ENCODE assay signal across 8 mouse cellular contexts in genomic region chr11:120189459-120190312, GRCm38 (mm10). TPM values are rescaled to one million over a fixed set of nuclear protein-coding genes. Genes with fewer than 3 reads are reported as not detected.
DNase-seq lines count a peak whose midpoint lies in the region; ATAC-seq lines count a peak whose summit lies in the region.

No protein-coding gene starts in this region.

- no peaks in the 10 kb centered on the region for H3K9me3 ChIP-seq in embryonic facial prominence, embryonic 13.5 days
- H3K9me3 ChIP-seq in midbrain, embryonic 11.5 days (ENCODE audit: control insufficient read depth, low read length) = no peaks in the 10 kb centered on the region

- no peaks in the 10 kb centered on the region for H3K27me3 ChIP-seq in embryonic facial prominence, embryonic 13.5 days
- no peaks in the 10 kb centered on the region for H3K27me3 ChIP-seq in midbrain, embryonic 11.5 days (ENCODE audit: control insufficient read depth, insufficient read depth, low read length)

- WGBS in embryonic facial prominence, embryonic 13.5 days = under 1% methylated on average over 67 of the region's 68 CpGs
- WGBS in midbrain, embryonic 11.5 days = under 1% methylated on average over 67 of the region's 68 CpGs

- H3K36me3 ChIP-seq in embryonic facial prominence, embryonic 13.5 days = peaks cover 5% of the 10 kb centered on the region; the same call in 1 of the 2 replicates
- no peaks in the 10 kb centered on the region for H3K36me3 ChIP-seq in midbrain, embryonic 11.5 days (ENCODE audit: control insufficient read depth, insufficient read depth, low read length)

- peak overlapping the region; percentile 96 for H3K4me2 ChIP-seq in embryonic facial prominence, embryonic 13.5 days
- peak overlapping the region; percentile 99 for H3K4me2 ChIP-seq in midbrain, embryonic 11.5 days

- peak; percentile 98 to 99 for DNase-seq in adrenal gland, postnatal 4 days (ENCODE audit: low spot score in 2 of 2)
- peak; percentile 100 for DNase-seq in heart, adult 11 months
- DNase-seq in kidney, adult 11 months = peak; percentile 99
- peak; percentile 100 for DNase-seq in left cerebral cortex, postnatal 4 days
- peak; percentile 100 for DNase-seq in midbrain, embryonic 11.5 days (ENCODE audit: low spot score, missing footprints)
- peak; percentile 98 for DNase-seq in right cerebral cortex, postnatal 4 days
- DNase-seq in yolk sac, embryonic 10.5 days (ENCODE audit: low spot score) = peak; percentile 99

- peak overlapping the region; percentile 97 for H3K27ac ChIP-seq in embryonic facial prominence, embryonic 13.5 days
- peak overlapping the region; percentile 98 for H3K27ac ChIP-seq in midbrain, embryonic 11.5 days (ENCODE audit: low read depth, low read length)

- H3K9ac ChIP-seq in embryonic facial prominence, embryonic 13.5 days = peak overlapping the region; percentile 98
- H3K9ac ChIP-seq in midbrain, embryonic 11.5 days (ENCODE audit: low read length) = peak overlapping the region; percentile 98

- intact Hi-C loops in left cerebral cortex, postnatal 4 days (cut with DNase I) = loop anchor here (2.0 to 5.0 kb wide), 2 partner anchors 41 to 118 kb away; no protein-coding TSS in a partner anchor

- H3K4me1 ChIP-seq in embryonic facial prominence, embryonic 13.5 days = peaks cover 48% of the 10 kb centered on the region
- peaks cover 29% of the 10 kb centered on the region for H3K4me1 ChIP-seq in midbrain, embryonic 11.5 days (ENCODE audit: control insufficient read depth, insufficient read depth, low read length)

- peak overlapping the region; percentile 86 for H3K4me3 ChIP-seq in embryonic facial prominence, embryonic 13.5 days
- H3K4me3 ChIP-seq in midbrain, embryonic 11.5 days (ENCODE audit: low read depth, low read length) = peak overlapping the region; percentile 98

- peak; percentile 93 for ATAC-seq in embryonic facial prominence, embryonic 13.5 days (ENCODE audit: insufficient number of reproducible peaks, insufficient read depth, low FRiP score, low TSS enrichment, low read depth)
- peak; percentile 93 for ATAC-seq in midbrain, embryonic 11.5 days (ENCODE audit: low FRiP score)

RNA-seq across cellular contexts. Expression of gene Slc38a10, which starts 38.5 kb away (rescaled TPM):
- 100 to 1,000 TPM; 132 to 147 TPM for total RNA-seq in adrenal gland, postnatal 4 days (2021)
- 92.9 and 94.5 TPM in 2 replicates for polyA plus RNA-seq in embryonic facial prominence, embryonic 13.5 days (2015; fragmentation: Nextera tagmentation; extraction: Ambion mirVana)
- total RNA-seq in left cerebral cortex, postnatal 4 days (2021) = 100 to 1,000 TPM; 113 to 119 TPM
- 46.3 and 53.3 TPM in 2 replicates for polyA plus RNA-seq in midbrain, embryonic 11.5 days (2014; fragmentation: Nextera tagmentation; extraction: Ambion mirVana)

RNA-seq across cellular contexts. Expression of gene Bahcc1, which starts 43.1 kb away (rescaled TPM):
- 10 to 100 TPM; 25.3 to 26.7 TPM for total RNA-seq in adrenal gland, postnatal 4 days (2021)
- 13.1 and 13.9 TPM in 2 replicates for polyA plus RNA-seq in embryonic facial prominence, embryonic 13.5 days (2015; fragmentation: Nextera tagmentation; extraction: Ambion mirVana)
- total RNA-seq in left cerebral cortex, postnatal 4 days (2021) = 10 to 100 TPM; 36.5 to 39.5 TPM
- 17.6 and 20.6 TPM in 2 replicates for polyA plus RNA-seq in midbrain, embryonic 11.5 days (2014; fragmentation: Nextera tagmentation; extraction: Ambion mirVana)

Comparison
In these comparisons a context has a peak if more than half of its experiments do, and no peak if none do; other contexts are left out.
1. Peak in every context shown above with its lines: DNase-seq, ATAC-seq, H3K4me3 ChIP-seq and H3K27ac ChIP-seq.